Mouse (Mus musculus) heart, embryonic 16.5 days (tissue): ENCODE results near the gene Fktn. TPM values are rescaled to one million over a fixed set of nuclear protein-coding genes. Genes with fewer than 3 reads are reported as not detected.
"Not testable (repeated sequence)": the region's sequence is repeated elsewhere in the genome, so short reads cannot be mapped to it uniquely, and the experiment has no call there.

Experiments used
- ATAC-seq: fragments of 200-750 bp; cut with Nextera tagmentation; replicated peaks from 2 replicates; pipeline ENCODE4 v1.8.0; 2017; ENCODE audit warnings: moderate number of reproducible peaks; ENCODE audit not compliant: insufficient read depth, low FRiP score; ENCODE audit errors: extremely low read depth
- H3K27ac ChIP-seq: fragments of 300-500 bp; sonication (generic); 2 replicates; pipeline ENCODE4 v1.5.1; 2014; ENCODE audit warnings: mild to moderate bottlenecking, low read length, control low read depth, moderate library complexity
- H3K27me3 ChIP-seq: fragments of 300-500 bp; sonication (generic); 2 replicates; pipeline ENCODE4 v1.6.1; 2014; ENCODE audit warnings: low read length, mixed read lengths; ENCODE audit not compliant: control insufficient read depth, insufficient read depth
- H3K36me3 ChIP-seq: fragments of 300-500 bp; sonication (generic); 2 replicates; pipeline ENCODE4 v1.6.1; 2014; ENCODE audit not compliant: control insufficient read depth, insufficient read depth
- H3K4me1 ChIP-seq: fragments of 300-500 bp; sonication (generic); 2 replicates; pipeline ENCODE4 v1.6.1; 2014; ENCODE audit warnings: low read length, mixed read lengths; ENCODE audit not compliant: control insufficient read depth, insufficient read depth
- H3K4me2 ChIP-seq: fragments of 300-500 bp; sonication (generic); 2 replicates; pipeline ENCODE4 v1.6.1; 2014; ENCODE audit warnings: low read depth, mild to moderate bottlenecking, control low read depth, low read length
- H3K4me3 ChIP-seq: fragments of 300-500 bp; sonication (generic); 2 replicates; pipeline ENCODE4 v1.5.1; 2014; ENCODE audit warnings: mild to moderate bottlenecking, control low read depth, low read length
- H3K9ac ChIP-seq: fragments of 300-500 bp; sonication (generic); 2 replicates; pipeline ENCODE4 v1.6.1; 2014; ENCODE audit warnings: low read length, control low read depth
- H3K9me3 ChIP-seq: fragments of 300-500 bp; sonication (generic); replicated peaks from 2 replicates; pipeline ENCODE4 v1.6.1; 2016; ENCODE audit warnings: low read length; ENCODE audit not compliant: control insufficient read depth
- WGBS: fragments of 180-500 bp; shearing (Covaris S2); extraction: QIAGEN DNeasy Blood & Tissue Kit; methylation state at CpG from one replicate; pipeline ENCODE4 v1.1.7; 2014; 5-methylcytosine and 5-hydroxymethylcytosine counted together
- polyA plus RNA-seq: library from polyadenylated mRNA; unstranded; fragments of >200 nt; fragmentation: Nextera tagmentation; extraction: Ambion mirVana; gene quantifications from 2 replicates; pipeline ENCODE4 v1.2.1, GENCODE M21; 2015

Fktn gene
- polyA plus RNA-seq, 1 experiment from 2014 or later = 18.7 TPM

GRCm38 (mm10) chr4:53717546-53717945 is 3.7 kb downstream of the Fktn start:
- no peaks in the 10 kb centered on the region for H3K9me3 ChIP-seq
- H3K4me2 ChIP-seq = no peak overlapping the region
- H3K9ac ChIP-seq = no peak overlapping the region
- H3K4me1 ChIP-seq = peaks cover 17% of the 10 kb centered on the region
- H3K27ac ChIP-seq = 0 out of 2 replicates have a peak overlapping the region, but pooled peaks have one; percentile 3
- no peak for ATAC-seq
- WGBS = 54% methylated on average over 4 of the region's 4 CpGs
- H3K27me3 ChIP-seq = no peaks in the 10 kb centered on the region
- H3K36me3 ChIP-seq = no peaks in the 10 kb centered on the region
- no peak overlapping the region for H3K4me3 ChIP-seq

GRCm38 (mm10) chr4:53718261-53718660 is 4.5 kb downstream of the Fktn start:
- Histone ChIP-seq H3K27me3 (no peaks in the 10 kb centered on the region), H3K27ac (peak overlapping the region; percentile 44), H3K4me3 (no peak overlapping the region), H3K9me3 (no peaks in the 10 kb centered on the region), H3K9ac (no peak overlapping the region), H3K36me3 (no peaks in the 10 kb centered on the region), H3K4me1 (peaks cover 17% of the 10 kb centered on the region), H3K4me2 (no peak overlapping the region)
- no peak for ATAC-seq
- WGBS = 60% methylated on average over 5 of the region's 5 CpGs

GRCm38 (mm10) chr4:53722506-53722905 is 8.7 kb downstream of the Fktn start:
- Histone ChIP-seq H3K4me3 (no peak overlapping the region), H3K4me2 (no peak overlapping the region), H3K4me1 (peaks cover 7% of the 10 kb centered on the region; the same call in 1 of the 2 replicates), H3K36me3 (peaks cover 9% of the 10 kb centered on the region; the same call in 1 of the 2 replicates), H3K9ac (no peak overlapping the region), H3K27me3 (no peaks in the 10 kb centered on the region), H3K9me3 (no peaks in the 10 kb centered on the region), H3K27ac (no peak overlapping the region)
- 91% methylated on average over 4 of the region's 4 CpGs for WGBS
- no peak for ATAC-seq

GRCm38 (mm10) chr4:53726100-53726499 is 12.3 kb downstream of the Fktn start:
- peaks cover 14% of the 10 kb centered on the region for H3K36me3 ChIP-seq
- not testable (repeated sequence) for H3K4me1 ChIP-seq, H3K9ac ChIP-seq, H3K27me3 ChIP-seq, H3K9me3 ChIP-seq, H3K4me3 ChIP-seq, H3K27ac ChIP-seq, ATAC-seq, H3K4me2 ChIP-seq
- WGBS = 83% methylated on average over 2 of the region's 2 CpGs

- 90% methylated on average over 1 of the region's 1 CpGs for WGBS
- Histone ChIP-seq H3K36me3 (peaks cover 17% of the 10 kb centered on the region), H3K4me3 (no peak overlapping the region), H3K27me3 (no peaks in the 10 kb centered on the region), H3K9ac (no peak overlapping the region), H3K4me1 (no peaks in the 10 kb centered on the region), H3K9me3 (no peaks in the 10 kb centered on the region), H3K27ac (no peak overlapping the region), H3K4me2 (no peak overlapping the region)
- no peak for ATAC-seq
These were observed 14.3 kb downstream of the Fktn start for GRCm38 (mm10) chr4:53728121-53728520.

GRCm38 (mm10) chr4:53738956-53739616 is 25.3 kb downstream of the Fktn start:
- ATAC-seq = no peak
- H3K27me3 ChIP-seq = no peaks in the 10 kb centered on the region
- WGBS = 37% methylated on average over 6 of the region's 6 CpGs
- no peaks in the 10 kb centered on the region for H3K4me1 ChIP-seq
- H3K4me2 ChIP-seq = no peak overlapping the region
- no peak overlapping the region for H3K4me3 ChIP-seq
- H3K9ac ChIP-seq = no peak overlapping the region
- no peaks in the 10 kb centered on the region for H3K9me3 ChIP-seq
- H3K36me3 ChIP-seq = peaks cover 17% of the 10 kb centered on the region; the same call in 1 of the 2 replicates
- no peak overlapping the region for H3K27ac ChIP-seq

GRCm38 (mm10) chr4:53749831-53750230 is 36.0 kb downstream of the Fktn start:
- no peak for ATAC-seq
- Histone ChIP-seq H3K36me3 (peaks cover 10% of the 10 kb centered on the region), H3K27ac (no peak overlapping the region), H3K9me3 (no peaks in the 10 kb centered on the region), H3K4me1 (no peaks in the 10 kb centered on the region), H3K4me2 (no peak overlapping the region), H3K27me3 (no peaks in the 10 kb centered on the region), H3K4me3 (no peak overlapping the region), H3K9ac (no peak overlapping the region)

GRCm38 (mm10) chr4:53750391-53751120 is 36.8 kb downstream of the Fktn start:
- no peak overlapping the region for H3K4me3 ChIP-seq
- H3K27ac ChIP-seq = no peak overlapping the region
- H3K4me1 ChIP-seq = no peaks in the 10 kb centered on the region
- H3K9me3 ChIP-seq = no peaks in the 10 kb centered on the region
- H3K36me3 ChIP-seq = peaks cover 10% of the 10 kb centered on the region
- no peak for ATAC-seq
- no peak overlapping the region for H3K9ac ChIP-seq
- 63% methylated on average over 16 of the region's 16 CpGs for WGBS
- H3K4me2 ChIP-seq = no peak overlapping the region
- H3K27me3 ChIP-seq = no peaks in the 10 kb centered on the region

- Histone ChIP-seq H3K4me3 (no peak overlapping the region), H3K4me1 (no peaks in the 10 kb centered on the region), H3K9ac (no peak overlapping the region), H3K27me3 (no peaks in the 10 kb centered on the region), H3K4me2 (no peak overlapping the region), H3K9me3 (no peaks in the 10 kb centered on the region), H3K27ac (no peak overlapping the region), H3K36me3 (peaks cover 3% of the 10 kb centered on the region; the same call in 1 of the 2 replicates)
- no peak for ATAC-seq
These were observed 43.2 kb downstream of the Fktn start for GRCm38 (mm10) chr4:53757030-53757429.
